Mouse (Mus musculus) liver, embryonic 14.5 days (tissue): ENCODE data around the gene Kcne2. TPM values are rescaled to one million over a fixed set of nuclear protein-coding genes. Genes with fewer than 3 reads are reported as not detected.
A peak's percentile ranks its signal among the peaks of the same experiment; 100 is the strongest.

Source experiments
- ATAC-seq: fragments of 200-750 bp; cut with Nextera tagmentation; 2 replicates; pipeline ENCODE4 v1.8.0; 2017; ENCODE audit warnings: moderate number of reproducible peaks, mild to moderate bottlenecking, moderate library complexity; ENCODE audit not compliant: insufficient read depth
- DNase-seq, 3 experiments: peaks; one replicate each; pipeline ENCODE4 v3.0.0-alpha.2; 2012 to 2013; ENCODE audit warnings: low read depth in 3 of 3, low spot score in 3 of 3
- H3K27ac ChIP-seq: fragments of 300-500 bp; sonication (generic); 2 replicates; pipeline ENCODE4 v1.5.1; 2014; ENCODE audit warnings: moderate library complexity, mild to moderate bottlenecking, control low read depth, inconsistent platforms
- H3K27me3 ChIP-seq: fragments of 300-500 bp; sonication (generic); 2 replicates; pipeline ENCODE4 v1.6.1; 2014; ENCODE audit warnings: mild to moderate bottlenecking, low read length, moderate library complexity; ENCODE audit not compliant: control insufficient read depth, insufficient read depth
- H3K36me3 ChIP-seq: fragments of 300-500 bp; sonication (generic); replicated peaks from 2 replicates; pipeline ENCODE4 v1.6.1; 2014; ENCODE audit warnings: low read depth; ENCODE audit not compliant: control insufficient read depth, insufficient read depth
- H3K4me1 ChIP-seq, 2 experiments: fragments of 200-500 bp in 1 of 2; fragments of 300-500 bp in 1 of 2; sonication (generic) in 1 of 2; replicated peaks; 2 replicates each; pipeline ENCODE4 v1.6.1; 2012 to 2014; ENCODE audit warnings: antibody characterized with exemption in 1 of 2, inconsistent platforms in 1 of 2, low read length in 1 of 2; ENCODE audit not compliant: control insufficient read depth in 2 of 2, insufficient read depth in 2 of 2
- H3K4me2 ChIP-seq: fragments of 300-500 bp; sonication (generic); 2 replicates; pipeline ENCODE4 v1.6.1; 2014; ENCODE audit warnings: low read depth, mild to moderate bottlenecking, control low read depth, moderate library complexity
- H3K4me3 ChIP-seq, 2 experiments: fragments of 200-500 bp in 1 of 2; fragments of 300-500 bp in 1 of 2; sonication (generic) in 1 of 2; 2 replicates each; pipeline ENCODE4 v1.5.1; 2012 to 2014; ENCODE audit warnings: low read depth in 2 of 2, low read length in 2 of 2, mild to moderate bottlenecking in 2 of 2, control low read depth in 1 of 2, inconsistent platforms in 1 of 2, moderate library complexity in 1 of 2; ENCODE audit not compliant: insufficient read depth in 1 of 2
- H3K9ac ChIP-seq: fragments of 300-500 bp; sonication (generic); replicated peaks from 2 replicates; pipeline ENCODE4 v1.6.1; 2014; ENCODE audit warnings: mild to moderate bottlenecking, control low read depth, moderate library complexity
- H3K9me3 ChIP-seq: fragments of 300-500 bp; sonication (generic); 2 replicates; pipeline ENCODE4 v1.6.1; 2016; ENCODE audit warnings: low read length, mixed read lengths; ENCODE audit not compliant: control insufficient read depth
- CTCF ChIP-seq: IDR thresholded peaks from 2 replicates; pipeline ENCODE4 v1.5.1; 2016; ENCODE audit warnings: antibody characterized with exemption, low read depth, control low read depth
- EP300 ChIP-seq: IDR thresholded peaks from 2 replicates; pipeline ENCODE4 v1.6.1; 2016; ENCODE audit warnings: antibody characterized with exemption, low read depth
- WGBS: fragments of 180-500 bp; shearing (Covaris S2); extraction: QIAGEN DNeasy Blood & Tissue Kit; methylation state at CpG from one replicate; pipeline ENCODE4 v1.1.7; 2014; ENCODE audit not compliant: insufficient replicate concordance; 5-methylcytosine and 5-hydroxymethylcytosine counted together
- polyA plus RNA-seq, 2 experiments: library from polyadenylated mRNA; depleted of rRNA in 1 of 2; stranded (reverse) in 1 of 2; unstranded in 1 of 2; fragments of >200 nt; fragmentation: Nextera tagmentation in 1 of 2; extraction: Ambion mirVana in 1 of 2; gene quantifications; 2 replicates each; pipeline versions ENCODE4 v1.2.1 to v1.2.3; 2012 to 2014

Gene Kcne2
- polyA plus RNA-seq, 2 experiments, result not detected

- ATAC-seq, result no peak
- WGBS, result 83% methylated on average over 2 of the region's 2 CpGs
- Histone ChIP-seq H3K27ac (no peak overlapping the region), H3K4me3 (no peak overlapping the region), H3K4me2 (no peak overlapping the region), H3K36me3 (no peaks in the 10 kb centered on the region), H3K27me3 (no peaks in the 10 kb centered on the region), H3K4me1 (peaks cover 11 to 18% of the 10 kb centered on the region in 2 experiments), H3K9ac (no peak overlapping the region), H3K9me3 (no peaks in the 10 kb centered on the region)
- TF ChIP-seq CTCF (peak; percentile 35), EP300 (no peak)
- no peak for DNase-seq
Observed at GRCm38 (mm10) chr16:92305519-92305918, 13.3 kb downstream of the Kcne2 start.

GRCm38 (mm10) chr16:92307947-92308346 is 15.8 kb downstream of the Kcne2 start:
- 66% methylated on average over 3 of the region's 3 CpGs for WGBS
- H3K4me3 ChIP-seq, result no peak overlapping the region
- no peaks in the 10 kb centered on the region for H3K36me3 ChIP-seq

GRCm38 (mm10) chr16:92309126-92309525 is 16.9 kb downstream of the Kcne2 start:
- H3K9me3 ChIP-seq, result no peaks in the 10 kb centered on the region
- TF ChIP-seq EP300 (no peak), CTCF (no peak)
- H3K27ac ChIP-seq, result no peak overlapping the region
- H3K4me2 ChIP-seq, result no peak overlapping the region
- ATAC-seq, result no peak
- no peak overlapping the region for H3K4me3 ChIP-seq
- no peaks in the 10 kb centered on the region for H3K27me3 ChIP-seq
- no peak overlapping the region for H3K9ac ChIP-seq
- no peak for DNase-seq
- no peaks in the 10 kb centered on the region for H3K4me1 ChIP-seq
- H3K36me3 ChIP-seq, result no peaks in the 10 kb centered on the region
- 69% methylated on average over 4 of the region's 4 CpGs for WGBS

More at GRCm38 (mm10) chr16:92307947-92308346, 15.8 kb downstream of the Kcne2 start:
- peaks cover 1 to 3% of the 10 kb centered on the region in 2 experiments; a peak in 3 of 4 replicates for H3K4me1 ChIP-seq
- TF ChIP-seq EP300, result no peak
- no peak; the same call in 1 of the 2 replicates for TF ChIP-seq CTCF
- no peaks in the 10 kb centered on the region for H3K9me3 ChIP-seq
- ATAC-seq, result no peak
- H3K27me3 ChIP-seq, result no peaks in the 10 kb centered on the region
- no peak for DNase-seq
- no peak overlapping the region for H3K9ac ChIP-seq
- H3K4me2 ChIP-seq, result no peak overlapping the region
- H3K27ac ChIP-seq, result no peak overlapping the region

- ATAC-seq, result 0 out of 2 replicates have a peak, but pooled peaks have one; percentile 23
- WGBS, result 45% methylated on average over 13 of the region's 13 CpGs
Observed at GRCm38 (mm10) chr16:92313953-92314741, 22.0 kb downstream of the Kcne2 start.

GRCm38 (mm10) chr16:92316049-92316738 is 24.0 kb downstream of the Kcne2 start:
- H3K27ac ChIP-seq, result no peak overlapping the region
- H3K4me2 ChIP-seq, result no peak overlapping the region
- no peaks in the 10 kb centered on the region for H3K9me3 ChIP-seq
- ATAC-seq (no peak), DNase-seq (no peak)
- TF ChIP-seq EP300, result no peak
- WGBS, result 61% methylated on average over 7 of the region's 7 CpGs
- H3K4me3 ChIP-seq, result no peak overlapping the region
- H3K4me1 ChIP-seq, result no peaks in the 10 kb centered on the region; a peak in 1 of 4 replicates
- H3K9ac ChIP-seq, result no peak overlapping the region
- no peaks in the 10 kb centered on the region for H3K36me3 ChIP-seq
- H3K27me3 ChIP-seq, result no peaks in the 10 kb centered on the region

More at GRCm38 (mm10) chr16:92313953-92314741, 22.0 kb downstream of the Kcne2 start:
- Histone ChIP-seq H3K27ac (no peak overlapping the region), H3K9me3 (no peaks in the 10 kb centered on the region), H3K27me3 (no peaks in the 10 kb centered on the region), H3K36me3 (no peaks in the 10 kb centered on the region), H3K9ac (no peak overlapping the region), H3K4me2 (no peak overlapping the region), H3K4me1 (no peaks in the 10 kb centered on the region; a peak in 1 of 4 replicates), H3K4me3 (no peak overlapping the region)
- TF ChIP-seq EP300 (no peak), CTCF (peak; percentile 91)
- peak in 1 of 3 experiments; percentile 27 for DNase-seq
